ENCODE assay signal across 24 mouse cellular contexts in genomic region chr15:5847413-5848100, GRCm38 (mm10).
A peak's percentile ranks its signal among the peaks of the same experiment; 100 is the strongest.
DNase-seq lines count a peak whose midpoint lies in the region; ATAC-seq lines count a peak whose summit lies in the region.
"Had no signal": no experiment of that assay in that cellular context is flagged by ENCODE, and none has a peak within 500 bp of the region (broad histone marks: within the 10 kb centered on the region; RNA-seq: fewer than 3 reads in every experiment).

No protein-coding gene starts in this region.

- DNase-seq in hindbrain, embryonic 10.5 days (ENCODE audit: low spot score), result peak; percentile 5
- DNase-seq in testis, postnatal 14 days (ENCODE audit: low spot score), result no peak
- DNase-seq in lung, postnatal 25 days (ENCODE audit: low spot score), result no peak
- no peak for DNase-seq in adrenal gland, adult 2 months
- DNase-seq: adrenal gland, adult 8-10 months; B cell, adult 2 months; cerebellum, adult 18-20 months; cerebellum, postnatal 36 days; embryo, embryonic 11 days; gastrocnemius, postnatal 10 days; kidney, adult 9 months; kidney, postnatal 36 days; liver, embryonic 13.5 days; lung, adult 2 months; lung, postnatal 14 days had no signal

- H3K27me3 ChIP-seq in hindbrain, embryonic 10.5 days (ENCODE audit: insufficient read depth, poor library complexity, severe bottlenecking), result no peaks in the 10 kb centered on the region
- no peaks in the 10 kb centered on the region for H3K27me3 ChIP-seq in hindbrain, embryonic 13.5 days
- H3K27me3 ChIP-seq in hindbrain, embryonic 12.5 days, result no peaks in the 10 kb centered on the region
- H3K27me3 ChIP-seq in midbrain, embryonic 12.5 days, result no peaks in the 10 kb centered on the region
- H3K27me3 ChIP-seq: embryonic facial prominence, embryonic 13.5 days; limb, embryonic 12.5 days; liver, embryonic 13.5 days had no signal

- no peaks in the 10 kb centered on the region for H3K4me1 ChIP-seq in hindbrain, embryonic 10.5 days (replicated peaks)
- H3K4me1 ChIP-seq in hindbrain, embryonic 13.5 days (replicated peaks), result no peaks in the 10 kb centered on the region
- H3K4me1 ChIP-seq in hindbrain, embryonic 12.5 days, result no peaks in the 10 kb centered on the region
- no peaks in the 10 kb centered on the region for H3K4me1 ChIP-seq in midbrain, embryonic 12.5 days
- H3K4me1 ChIP-seq: embryonic facial prominence, embryonic 13.5 days; limb, embryonic 12.5 days; liver, embryonic 13.5 days had no signal

- no peak for ATAC-seq in hindbrain, embryonic 13.5 days (ENCODE audit: low FRiP score)
- ATAC-seq in hindbrain, embryonic 12.5 days (ENCODE audit: low FRiP score), result 0 out of 2 replicates have a peak, but pooled peaks have one; percentile 48
- ATAC-seq in midbrain, embryonic 12.5 days (ENCODE audit: low FRiP score, low read depth), result peak; percentile 90
- ATAC-seq: intestine, embryonic 16.5 days had no signal

- no peaks in the 10 kb centered on the region for H3K9me3 ChIP-seq in hindbrain, embryonic 10.5 days
- H3K9me3 ChIP-seq in hindbrain, embryonic 13.5 days, result no peaks in the 10 kb centered on the region
- H3K9me3 ChIP-seq in hindbrain, embryonic 12.5 days (replicated peaks), result no peaks in the 10 kb centered on the region
- no peaks in the 10 kb centered on the region for H3K9me3 ChIP-seq in midbrain, embryonic 12.5 days
- H3K9me3 ChIP-seq: embryonic facial prominence, embryonic 13.5 days; limb, embryonic 12.5 days; liver, embryonic 13.5 days had no signal

- no peak overlapping the region for H3K9ac ChIP-seq in hindbrain, embryonic 13.5 days
- H3K9ac ChIP-seq in hindbrain, embryonic 12.5 days, result no peak overlapping the region
- no peak overlapping the region for H3K9ac ChIP-seq in midbrain, embryonic 12.5 days (replicated peaks)
- H3K9ac ChIP-seq: embryonic facial prominence, embryonic 13.5 days; limb, embryonic 12.5 days; liver, embryonic 13.5 days had no signal

- whole genome bisulfite sequencing in hindbrain, embryonic 10.5 days, result 58% methylated on average over 3 of the region's 3 CpGs
- 33% methylated on average over 3 of the region's 3 CpGs for WGBS in hindbrain, embryonic 13.5 days
- 44% methylated on average over 3 of the region's 3 CpGs for WGBS in hindbrain, embryonic 12.5 days
- 57% methylated on average over 3 of the region's 3 CpGs for WGBS in midbrain, embryonic 12.5 days

- no peak overlapping the region for H3K4me2 ChIP-seq in hindbrain, embryonic 13.5 days
- no peak overlapping the region for H3K4me2 ChIP-seq in hindbrain, embryonic 12.5 days (replicated peaks)
- H3K4me2 ChIP-seq in midbrain, embryonic 12.5 days (replicated peaks), result no peak overlapping the region
- H3K4me2 ChIP-seq: embryonic facial prominence, embryonic 13.5 days; heart, embryonic 11.5 days; limb, embryonic 12.5 days; liver, embryonic 13.5 days had no signal

- no peak overlapping the region for H3K4me3 ChIP-seq in hindbrain, embryonic 10.5 days
- no peak overlapping the region for H3K4me3 ChIP-seq in hindbrain, embryonic 13.5 days
- no peak overlapping the region for H3K4me3 ChIP-seq in hindbrain, embryonic 12.5 days
- no peak overlapping the region for H3K4me3 ChIP-seq in midbrain, embryonic 12.5 days
- H3K4me3 ChIP-seq: embryonic facial prominence, embryonic 13.5 days; erythroblast, embryonic 14.5 days; limb, embryonic 12.5 days; liver, embryonic 13.5 days had no signal

- no peaks in the 10 kb centered on the region for H3K36me3 ChIP-seq in hindbrain, embryonic 10.5 days
- H3K36me3 ChIP-seq in hindbrain, embryonic 13.5 days, result no peaks in the 10 kb centered on the region
- no peaks in the 10 kb centered on the region for H3K36me3 ChIP-seq in hindbrain, embryonic 12.5 days
- H3K36me3 ChIP-seq in midbrain, embryonic 12.5 days, result no peaks in the 10 kb centered on the region
- H3K36me3 ChIP-seq: embryonic facial prominence, embryonic 13.5 days; limb, embryonic 12.5 days; liver, embryonic 13.5 days had no signal

- H3K27ac ChIP-seq in hindbrain, embryonic 10.5 days, result no peak overlapping the region
- H3K27ac ChIP-seq in hindbrain, embryonic 13.5 days, result no peak overlapping the region
- H3K27ac ChIP-seq in hindbrain, embryonic 12.5 days, result no peak overlapping the region
- H3K27ac ChIP-seq in midbrain, embryonic 12.5 days (replicated peaks), result no peak overlapping the region
- H3K27ac ChIP-seq: embryonic facial prominence, embryonic 13.5 days; limb, embryonic 12.5 days; liver, embryonic 13.5 days; stomach, postnatal 0 days had no signal
